Mouse (Mus musculus) liver, embryonic 15.5 days (tissue): ENCODE measurements around the gene Negr1. TPM values are rescaled to one million over a fixed set of nuclear protein-coding genes. Genes with fewer than 3 reads are reported as not detected.

Experiments used
- ATAC-seq: fragments of 200-750 bp; cut with Nextera tagmentation; 2 replicates; pipeline ENCODE4 v1.8.0; 2017; ENCODE audit warnings: moderate number of reproducible peaks, mild to moderate bottlenecking, moderate library complexity; ENCODE audit not compliant: insufficient read depth
- H3K27ac ChIP-seq: fragments of 300-500 bp; sonication (generic); replicated peaks from 2 replicates; pipeline ENCODE4 v1.5.1; 2015; ENCODE audit warnings: mild to moderate bottlenecking, inconsistent platforms
- H3K27me3 ChIP-seq: fragments of 300-500 bp; sonication (generic); 2 replicates; pipeline ENCODE4 v1.6.1; 2015; ENCODE audit warnings: mild to moderate bottlenecking, inconsistent platforms
- H3K36me3 ChIP-seq: fragments of 300-500 bp; sonication (generic); replicated peaks from 2 replicates; pipeline ENCODE4 v1.6.1; 2015; ENCODE audit warnings: moderate library complexity, mild to moderate bottlenecking, inconsistent platforms
- H3K4me1 ChIP-seq: fragments of 300-500 bp; sonication (generic); replicated peaks from 2 replicates; pipeline ENCODE4 v1.6.1; 2015; ENCODE audit warnings: inconsistent platforms
- H3K4me2 ChIP-seq: fragments of 300-500 bp; sonication (generic); 2 replicates; pipeline ENCODE4 v1.6.1; 2015; ENCODE audit warnings: moderate library complexity, mild to moderate bottlenecking, inconsistent platforms
- H3K4me3 ChIP-seq: fragments of 300-500 bp; sonication (generic); replicated peaks from 2 replicates; pipeline ENCODE4 v1.5.1; 2015; ENCODE audit warnings: mild to moderate bottlenecking, inconsistent platforms
- H3K9ac ChIP-seq: fragments of 300-500 bp; sonication (generic); 2 replicates; pipeline ENCODE4 v1.6.1; 2015; ENCODE audit warnings: moderate library complexity, mild to moderate bottlenecking, inconsistent platforms
- H3K9me3 ChIP-seq: fragments of 300-500 bp; sonication (generic); replicated peaks from 2 replicates; pipeline ENCODE4 v1.6.1; 2016; ENCODE audit warnings: inconsistent platforms
- WGBS: fragments of 180-500 bp; shearing (Covaris S2); methylation state at CpG from one replicate; pipeline ENCODE4 v1.1.7; 2015; ENCODE audit warnings: mixed read lengths; ENCODE audit not compliant: insufficient replicate concordance; 5-methylcytosine and 5-hydroxymethylcytosine counted together
- polyA plus RNA-seq: library from polyadenylated mRNA; unstranded; fragments of >200 nt; fragmentation: Nextera tagmentation; extraction: Ambion mirVana; gene quantifications from 2 replicates; pipeline ENCODE4 v1.2.1, GENCODE M21; 2015

Negr1 gene
- polyA plus RNA-seq, 1 experiment from 2014 or later = 0.08 TPM

DNA sequence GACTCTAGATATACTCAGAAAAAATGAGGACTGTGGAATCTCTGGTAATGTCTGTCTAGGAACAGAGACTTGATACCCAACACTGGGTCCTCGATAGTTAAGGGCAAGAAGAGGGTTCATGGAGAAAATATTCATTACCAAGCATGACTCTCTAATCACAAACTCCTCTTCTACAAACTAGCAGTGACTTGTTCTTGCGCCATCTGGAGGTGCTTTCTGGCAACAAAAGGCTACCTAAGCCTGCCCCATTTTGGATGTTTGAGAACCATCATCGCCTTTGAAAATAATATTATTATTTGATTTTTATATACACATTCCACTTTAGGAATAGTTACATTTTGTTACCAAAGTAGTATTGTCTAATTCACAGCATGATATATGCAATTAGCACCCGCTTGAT lies 637.1 kb downstream of the Negr1 start:
- no peak for ATAC-seq
- no peak overlapping the region for H3K4me3 ChIP-seq
- no peaks in the 10 kb centered on the region for H3K36me3 ChIP-seq
- H3K27ac ChIP-seq = no peak overlapping the region
- no peaks in the 10 kb centered on the region for H3K9me3 ChIP-seq
- no peak overlapping the region for H3K4me2 ChIP-seq
- H3K9ac ChIP-seq = no peak overlapping the region
- H3K4me1 ChIP-seq = no peaks in the 10 kb centered on the region
- H3K27me3 ChIP-seq = no peaks in the 10 kb centered on the region
- 57% methylated on average over 4 of the region's 4 CpGs for WGBS

DNA sequence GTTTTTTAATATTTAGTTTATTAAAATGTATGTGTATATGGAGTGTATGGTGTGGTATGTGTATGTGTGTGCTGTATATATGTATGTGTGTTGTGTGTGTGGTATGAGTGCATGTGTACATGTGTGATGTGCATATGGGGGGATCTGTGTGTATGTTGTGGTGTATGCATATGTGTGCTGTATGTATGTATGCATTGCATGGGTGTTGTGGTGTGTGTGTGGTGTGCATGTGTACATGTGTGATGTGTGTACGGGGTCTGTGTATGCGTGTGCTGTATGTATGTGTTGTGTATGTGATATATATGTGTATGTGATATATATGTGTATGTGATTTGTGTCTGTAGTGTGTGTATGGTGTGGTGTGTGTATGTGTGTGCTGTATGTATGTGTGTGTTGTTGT lies 640.1 kb downstream of the Negr1 start:
- no peaks in the 10 kb centered on the region for H3K9me3 ChIP-seq

GRCm38 (mm10) chr3:157203573-157203972 lies 642.0 kb downstream of the Negr1 start:
- no peaks in the 10 kb centered on the region for H3K9me3 ChIP-seq
- ATAC-seq = no peak
- H3K4me3 ChIP-seq = no peak overlapping the region
- H3K27ac ChIP-seq = no peak overlapping the region
- no peaks in the 10 kb centered on the region for H3K4me1 ChIP-seq
- no peaks in the 10 kb centered on the region for H3K36me3 ChIP-seq
- H3K9ac ChIP-seq = no peak overlapping the region
- H3K4me2 ChIP-seq = no peak overlapping the region
- 61% methylated on average over 8 of the region's 8 CpGs for WGBS
- H3K27me3 ChIP-seq = no peaks in the 10 kb centered on the region

More for the DNA sequence above, 640.1 kb downstream of the Negr1 start:
- no peak overlapping the region for H3K9ac ChIP-seq
- no peak overlapping the region for H3K27ac ChIP-seq
- no peaks in the 10 kb centered on the region for H3K36me3 ChIP-seq
- no peak overlapping the region for H3K4me2 ChIP-seq
- WGBS = 69% methylated on average over 2 of the region's 2 CpGs
- H3K27me3 ChIP-seq = no peaks in the 10 kb centered on the region
- no peak for ATAC-seq
- H3K4me3 ChIP-seq = no peak overlapping the region
- H3K4me1 ChIP-seq = no peaks in the 10 kb centered on the region

GRCm38 (mm10) chr3:157206752-157207151 lies 645.2 kb downstream of the Negr1 start:
- no peaks in the 10 kb centered on the region for H3K4me1 ChIP-seq
- no peak overlapping the region for H3K4me3 ChIP-seq
- no peak overlapping the region for H3K9ac ChIP-seq
- no peaks in the 10 kb centered on the region for H3K36me3 ChIP-seq
- H3K4me2 ChIP-seq = no peak overlapping the region
- ATAC-seq = no peak
- WGBS = 43% methylated on average over 3 of the region's 3 CpGs
- no peak overlapping the region for H3K27ac ChIP-seq
- no peaks in the 10 kb centered on the region for H3K27me3 ChIP-seq
- no peaks in the 10 kb centered on the region for H3K9me3 ChIP-seq

- 23% methylated on average over 1 of the region's 1 CpGs for WGBS
- no peak overlapping the region for H3K4me2 ChIP-seq
- H3K4me1 ChIP-seq = no peaks in the 10 kb centered on the region
- no peak for ATAC-seq
- no peak overlapping the region for H3K4me3 ChIP-seq
- H3K9ac ChIP-seq = no peak overlapping the region
- no peak overlapping the region for H3K27ac ChIP-seq
- H3K27me3 ChIP-seq = no peaks in the 10 kb centered on the region
- no peaks in the 10 kb centered on the region for H3K9me3 ChIP-seq
- no peaks in the 10 kb centered on the region for H3K36me3 ChIP-seq
These were observed 647.4 kb downstream of the Negr1 start for GRCm38 (mm10) chr3:157208966-157209365.

DNA sequence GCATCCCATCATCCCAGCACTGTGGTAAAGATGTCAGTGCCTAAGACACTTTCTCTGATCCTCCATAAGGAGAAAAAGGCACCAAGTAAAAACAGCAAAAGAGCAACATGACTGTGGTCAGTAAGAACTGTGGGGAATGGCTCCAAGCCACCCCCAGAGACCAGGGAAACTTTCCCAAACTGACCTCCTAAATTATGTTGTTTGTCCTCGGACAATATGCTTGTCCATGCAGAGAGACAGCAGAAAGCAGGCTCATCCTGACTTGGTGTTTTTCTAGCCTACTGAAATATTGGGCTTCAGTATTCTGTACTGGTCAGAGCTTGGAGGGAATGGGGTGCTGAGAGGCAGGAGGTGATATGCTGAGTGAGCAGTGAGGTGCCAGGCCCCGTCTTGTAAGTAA lies 647.8 kb downstream of the Negr1 start:
- 48% methylated on average over 2 of the region's 2 CpGs for WGBS
- H3K4me2 ChIP-seq = no peak overlapping the region
- ATAC-seq = no peak
- no peaks in the 10 kb centered on the region for H3K9me3 ChIP-seq
- H3K27ac ChIP-seq = no peak overlapping the region
- H3K4me1 ChIP-seq = no peaks in the 10 kb centered on the region
- H3K36me3 ChIP-seq = no peaks in the 10 kb centered on the region
- no peaks in the 10 kb centered on the region for H3K27me3 ChIP-seq
- H3K9ac ChIP-seq = no peak overlapping the region
- no peak overlapping the region for H3K4me3 ChIP-seq

GRCm38 (mm10) chr3:157215937-157216719 lies 654.5 kb downstream of the Negr1 start:
- Histone ChIP-seq H3K9me3 (no peaks in the 10 kb centered on the region), H3K4me2 (no peak overlapping the region), H3K27me3 (no peaks in the 10 kb centered on the region), H3K4me3 (no peak overlapping the region), H3K4me1 (no peaks in the 10 kb centered on the region), H3K9ac (no peak overlapping the region), H3K27ac (no peak overlapping the region), H3K36me3 (no peaks in the 10 kb centered on the region)
- no peak for ATAC-seq
- WGBS = 59% methylated on average over 5 of the region's 5 CpGs

DNA sequence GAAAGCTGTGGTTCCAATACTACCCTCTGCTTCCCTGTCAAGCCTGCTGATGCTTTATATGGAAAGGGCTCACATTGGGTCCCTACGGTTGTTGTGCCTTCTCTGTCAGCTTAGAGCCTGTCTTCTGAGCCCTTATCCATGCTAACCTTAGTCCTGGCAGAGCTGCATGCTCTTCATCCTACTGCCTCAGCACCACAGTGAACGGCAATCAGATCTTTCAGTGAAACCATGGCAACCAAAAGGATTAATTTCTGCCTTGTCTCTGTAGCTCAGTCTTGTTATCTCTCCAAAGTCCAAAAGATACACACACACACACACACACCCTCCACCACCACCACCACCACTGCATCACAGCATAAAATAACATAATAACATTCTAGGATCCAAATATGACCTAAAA lies 656.2 kb downstream of the Negr1 start:
- H3K36me3 ChIP-seq = no peaks in the 10 kb centered on the region
- H3K9me3 ChIP-seq = no peaks in the 10 kb centered on the region
- H3K4me2 ChIP-seq = no peak overlapping the region
- no peak overlapping the region for H3K4me3 ChIP-seq
- no peaks in the 10 kb centered on the region for H3K4me1 ChIP-seq
- H3K27me3 ChIP-seq = no peaks in the 10 kb centered on the region
- ATAC-seq = no peak
- 40% methylated on average over 2 of the region's 2 CpGs for WGBS
- H3K9ac ChIP-seq = no peak overlapping the region
- no peak overlapping the region for H3K27ac ChIP-seq

DNA sequence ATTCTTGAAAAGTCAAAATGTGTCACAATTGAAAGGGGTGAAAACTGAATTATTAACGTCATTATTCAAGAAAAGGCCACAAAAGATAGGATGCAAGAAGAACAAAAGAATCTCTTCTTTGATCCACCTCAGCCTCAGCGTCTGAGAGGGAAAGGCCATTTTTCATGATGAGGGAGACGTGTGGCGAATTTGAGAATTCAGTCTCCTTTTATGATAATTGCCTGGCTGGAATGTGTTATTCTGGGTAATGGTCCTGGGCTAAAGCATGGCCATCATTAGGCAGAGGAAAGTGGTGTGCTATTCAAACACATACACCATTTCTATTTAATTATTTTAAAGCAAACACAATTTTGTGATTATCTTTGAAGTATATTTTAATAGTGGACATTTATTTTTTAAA lies 663.3 kb downstream of the Negr1 start:
- Histone ChIP-seq H3K4me1 (no peaks in the 10 kb centered on the region), H3K27ac (no peak overlapping the region), H3K27me3 (no peaks in the 10 kb centered on the region), H3K9ac (no peak overlapping the region), H3K4me3 (no peak overlapping the region), H3K36me3 (no peaks in the 10 kb centered on the region), H3K9me3 (no peaks in the 10 kb centered on the region), H3K4me2 (no peak overlapping the region)
- no peak for ATAC-seq
- WGBS = 54% methylated on average over 4 of the region's 4 CpGs

DNA sequence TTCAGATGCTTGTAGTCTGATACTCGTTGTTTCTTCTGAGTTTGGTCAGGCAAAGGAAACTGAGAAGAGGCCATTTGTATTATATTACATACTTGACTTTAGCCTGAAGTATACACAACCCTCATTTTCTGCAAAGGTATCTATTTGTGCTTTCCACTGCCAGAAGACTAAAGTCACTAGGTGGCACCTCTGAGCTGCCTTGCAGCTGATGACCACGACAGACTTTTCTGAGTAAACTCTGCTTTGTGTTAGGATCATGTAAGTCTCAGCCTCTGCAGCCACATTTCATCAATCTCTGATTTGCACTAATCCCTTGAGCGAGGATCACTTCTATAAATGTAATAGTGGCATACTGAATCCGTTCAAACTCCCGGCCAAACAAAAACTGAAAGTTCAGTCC lies 671.1 kb downstream of the Negr1 start:
- no peaks in the 10 kb centered on the region for H3K36me3 ChIP-seq
- H3K9me3 ChIP-seq = no peaks in the 10 kb centered on the region
- H3K4me3 ChIP-seq = no peak overlapping the region
- H3K4me1 ChIP-seq = no peaks in the 10 kb centered on the region
- no peak overlapping the region for H3K27ac ChIP-seq
- H3K27me3 ChIP-seq = no peaks in the 10 kb centered on the region
- ATAC-seq = no peak
- H3K4me2 ChIP-seq = no peak overlapping the region
- no peak overlapping the region for H3K9ac ChIP-seq
- 30% methylated on average over 5 of the region's 5 CpGs for WGBS

DNA sequence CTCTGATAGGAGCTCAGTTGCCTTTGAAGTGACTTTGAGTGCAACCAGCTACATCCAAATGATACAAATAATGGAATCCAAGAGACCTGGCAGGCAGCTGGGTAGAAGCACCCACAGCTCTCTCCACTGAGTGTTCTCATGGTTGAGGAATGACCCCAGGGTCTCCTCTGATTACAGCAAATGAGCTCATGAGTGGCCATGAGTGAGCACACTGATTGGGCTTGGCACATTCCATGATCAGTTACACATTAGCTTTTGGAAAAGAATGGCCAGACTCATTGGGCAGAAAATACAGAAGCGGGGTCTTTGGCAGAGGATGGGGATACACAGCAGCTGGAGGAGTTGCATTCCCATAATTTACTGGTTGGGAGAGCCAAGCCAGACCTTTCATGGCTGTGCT lies 678.6 kb downstream of the Negr1 start:
- H3K4me3 ChIP-seq = no peak overlapping the region
- ATAC-seq = no peak
- WGBS = 62% methylated on average over 1 of the region's 1 CpGs

DNA sequence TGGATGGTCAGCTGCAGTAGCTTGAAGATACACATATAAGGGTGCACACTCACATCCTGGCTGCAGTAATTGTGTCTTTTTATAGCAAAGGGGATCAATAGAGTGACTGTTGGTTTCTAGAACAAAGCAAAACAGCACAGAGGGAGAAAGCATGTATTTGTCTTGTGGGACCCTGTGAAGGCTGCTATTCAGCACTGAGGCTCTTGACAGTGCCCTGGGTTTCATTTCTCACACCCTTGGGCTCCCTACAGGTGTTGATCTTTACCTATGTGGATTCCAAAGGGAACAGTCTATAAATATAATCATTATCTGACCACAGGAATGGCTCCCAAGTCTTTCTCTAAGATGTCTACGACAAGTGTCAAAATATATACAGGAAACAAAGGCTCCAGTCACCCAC lies 693.9 kb downstream of the Negr1 start:
- no peaks in the 10 kb centered on the region for H3K9me3 ChIP-seq
- no peaks in the 10 kb centered on the region for H3K36me3 ChIP-seq
- no peak overlapping the region for H3K4me2 ChIP-seq
- no peak overlapping the region for H3K9ac ChIP-seq
- H3K27ac ChIP-seq = no peak overlapping the region
- no peaks in the 10 kb centered on the region for H3K4me1 ChIP-seq
- no peak overlapping the region for H3K4me3 ChIP-seq
- ATAC-seq = no peak
- H3K27me3 ChIP-seq = no peaks in the 10 kb centered on the region
- WGBS = 10% methylated on average over 1 of the region's 1 CpGs

More for the DNA sequence above, 678.6 kb downstream of the Negr1 start:
- H3K9me3 ChIP-seq = no peaks in the 10 kb centered on the region
- H3K36me3 ChIP-seq = no peaks in the 10 kb centered on the region
- H3K9ac ChIP-seq = no peak overlapping the region
- H3K27ac ChIP-seq = no peak overlapping the region
- no peaks in the 10 kb centered on the region for H3K27me3 ChIP-seq
- H3K4me1 ChIP-seq = no peaks in the 10 kb centered on the region
- H3K4me2 ChIP-seq = no peak overlapping the region
